Mouse (Mus musculus) gastrocnemius, adult 8-10 months (tissue): ENCODE measurements around the gene Tspan2. TPM values are rescaled to one million over a fixed set of nuclear protein-coding genes. Genes with fewer than 3 reads are reported as not detected.

ENCODE experiments used
- DNase-seq, 2 experiments: peaks; one replicate each; pipeline ENCODE4 v3.0.0; 2022; ENCODE audit warnings: low spot score in 2 of 2
- total RNA-seq, 4 experiments: library from RNA; stranded (reverse); gene quantifications; 2 replicates each; pipeline ENCODE4 v1.2.4; 2022

Gene Tspan2
- total RNA-seq, 4 experiments from 2014 or later = 3.0 to 4.0 (median 3.3) TPM

DNA sequence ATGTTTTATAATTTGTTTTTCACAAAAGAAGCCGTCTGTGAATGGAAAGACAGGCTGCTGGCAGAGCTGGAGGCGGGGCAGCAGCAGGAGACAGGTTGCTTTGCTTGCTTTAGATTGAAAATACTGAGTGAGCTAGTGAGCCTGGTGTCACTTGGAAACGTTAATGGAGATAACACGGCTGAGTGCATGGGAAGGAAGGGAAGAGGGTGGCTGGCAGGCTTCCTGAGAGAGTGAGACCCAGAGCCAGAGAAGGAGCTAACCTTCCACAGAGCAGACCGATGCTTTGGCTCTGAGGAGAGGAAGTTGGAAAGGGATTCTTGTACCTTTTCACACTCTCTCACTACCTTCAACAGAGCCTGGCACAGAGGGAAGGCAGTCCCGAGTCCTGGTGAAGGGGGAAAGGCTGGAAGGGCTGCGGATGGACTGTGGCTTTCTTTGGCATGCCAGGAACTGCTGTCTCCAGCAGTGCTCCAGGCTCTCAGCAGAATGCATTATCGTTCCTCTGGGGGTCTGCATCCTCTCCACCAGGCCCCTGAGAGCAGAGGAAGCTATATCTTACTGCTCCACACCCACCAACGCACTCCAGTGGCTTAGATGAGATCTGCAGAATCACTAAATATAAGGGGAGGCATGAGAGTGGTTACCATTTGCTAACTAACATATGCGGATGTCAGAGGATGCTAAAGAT, 29.5 kb downstream of the Tspan2 start:
- peak in 1 of 2 experiments; percentile 27 for DNase-seq

DNA sequence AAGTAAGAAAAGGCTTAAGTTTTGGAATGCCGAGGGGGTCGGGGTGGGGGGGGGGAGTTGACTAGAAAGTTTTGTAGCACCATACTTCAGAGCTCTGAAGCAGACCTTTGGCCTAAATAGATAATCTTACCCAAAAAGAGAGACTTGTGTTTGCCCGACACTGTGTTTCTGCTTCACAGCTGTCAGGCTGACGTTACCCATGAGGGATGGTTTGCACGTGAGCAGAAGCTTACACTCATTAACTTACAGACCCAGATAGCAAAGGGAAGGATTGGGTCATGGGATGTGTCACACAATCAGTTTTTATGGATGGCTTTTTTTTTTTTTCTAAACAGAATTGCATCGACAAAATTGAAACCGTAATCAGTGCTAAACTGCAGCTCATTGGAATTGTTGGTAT, 30.5 kb downstream of the Tspan2 start:
- DNase-seq = no peak

DNA sequence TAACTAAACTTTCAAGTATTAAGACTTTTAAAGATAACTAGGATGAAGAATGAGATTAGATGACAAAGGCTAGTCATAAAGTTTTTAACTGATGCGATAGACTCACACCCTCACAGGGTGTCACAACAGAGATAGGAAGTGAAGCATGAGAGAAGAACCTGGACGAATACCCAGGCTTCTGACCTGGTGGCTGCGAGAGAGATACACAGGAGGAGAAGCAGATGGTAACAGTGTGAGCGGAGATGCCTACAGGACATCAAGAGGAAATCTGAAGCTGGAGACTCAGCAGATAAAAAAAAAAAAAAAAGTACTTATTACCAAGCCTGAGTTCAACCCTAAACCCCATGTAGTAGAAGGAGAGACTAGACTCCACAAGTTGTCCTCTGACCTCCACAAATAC, 38.7 kb downstream of the Tspan2 start:
- DNase-seq = no peak

DNA sequence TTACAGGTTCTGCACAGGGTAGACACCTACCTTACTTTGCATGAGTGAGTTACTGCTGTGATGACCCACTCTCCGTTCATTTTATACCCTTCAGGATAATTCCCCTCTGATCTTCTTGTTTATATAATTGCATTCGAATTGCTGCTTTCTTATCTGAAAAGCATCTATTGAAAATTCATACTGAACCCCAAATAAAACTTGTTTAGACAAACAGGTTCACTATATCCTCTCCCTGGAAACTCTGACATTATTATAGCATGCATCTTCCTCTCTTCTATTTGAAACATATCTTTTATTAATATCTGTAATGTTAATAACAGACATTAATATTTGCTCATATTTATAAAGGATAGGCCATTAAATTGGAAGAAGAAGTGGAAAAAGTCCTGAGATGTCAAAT, 48.3 kb downstream of the Tspan2 start, which contains the start of gene Tshb:
Gene Tshb (minus strand): TSS at position 101 of the 400 bp plus-strand sequence.
- DNase-seq = no peak

DNA sequence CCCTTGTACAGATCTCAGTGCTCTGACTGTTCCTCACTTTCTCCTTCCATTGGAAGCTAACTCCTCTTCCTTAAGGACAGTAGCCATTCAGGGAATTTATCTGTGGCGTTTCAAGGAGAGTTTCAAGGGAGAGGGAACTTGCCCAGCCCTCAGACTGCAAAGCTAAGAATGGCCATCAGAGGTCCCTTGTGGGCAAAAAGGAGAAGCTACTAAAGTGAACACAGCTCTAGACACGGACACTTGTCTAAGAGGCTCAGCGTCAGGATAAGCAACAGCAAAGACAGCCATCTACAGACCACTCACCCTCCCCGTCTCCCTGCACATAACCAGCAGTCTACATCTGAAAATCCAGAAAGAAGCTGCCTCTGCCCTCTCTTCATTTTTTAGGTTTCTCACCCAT, 53.0 kb downstream of the Tspan2 start:
- DNase-seq = no peak

DNA sequence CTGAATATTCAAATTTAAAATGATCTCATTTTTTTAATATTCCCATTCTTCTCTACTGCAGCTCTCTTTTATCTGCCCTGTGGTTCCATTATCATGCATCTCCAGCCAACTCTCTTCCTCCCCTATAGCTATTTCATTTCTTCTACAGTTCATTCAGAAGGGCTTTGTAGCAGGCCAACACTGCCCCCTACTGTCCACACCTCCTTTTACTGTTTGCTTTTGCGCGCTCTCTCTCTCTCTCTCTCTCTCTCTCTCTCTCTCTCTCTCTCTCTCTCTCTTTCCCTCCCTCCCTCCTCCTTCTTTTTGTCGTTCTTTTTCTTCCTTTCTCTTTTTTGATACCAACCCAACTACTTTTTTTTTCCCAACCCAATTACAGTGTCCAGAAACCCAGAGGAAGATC, 69.6 kb downstream of the Tspan2 start:
- peak; percentile 28 to 33 for DNase-seq

DNA sequence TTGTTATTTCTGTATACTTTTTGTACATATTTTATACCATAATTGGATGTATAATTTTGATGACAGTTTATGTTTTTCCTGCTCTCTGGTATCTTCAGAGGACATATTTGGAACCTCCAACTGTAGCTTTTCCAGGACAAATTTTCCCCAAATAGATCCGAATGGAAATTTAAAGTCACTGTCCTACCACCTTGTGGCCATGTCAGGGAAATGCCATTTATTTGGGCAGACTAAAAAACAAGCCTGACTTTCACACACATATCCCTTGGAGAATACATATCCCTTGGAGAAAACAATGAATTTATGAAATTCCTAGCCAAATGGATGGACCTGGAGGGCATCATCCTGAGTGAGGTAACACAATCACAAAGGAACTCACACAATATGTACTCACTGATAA, 108.1 kb downstream of the Tspan2 start:
- DNase-seq = no peak

DNA sequence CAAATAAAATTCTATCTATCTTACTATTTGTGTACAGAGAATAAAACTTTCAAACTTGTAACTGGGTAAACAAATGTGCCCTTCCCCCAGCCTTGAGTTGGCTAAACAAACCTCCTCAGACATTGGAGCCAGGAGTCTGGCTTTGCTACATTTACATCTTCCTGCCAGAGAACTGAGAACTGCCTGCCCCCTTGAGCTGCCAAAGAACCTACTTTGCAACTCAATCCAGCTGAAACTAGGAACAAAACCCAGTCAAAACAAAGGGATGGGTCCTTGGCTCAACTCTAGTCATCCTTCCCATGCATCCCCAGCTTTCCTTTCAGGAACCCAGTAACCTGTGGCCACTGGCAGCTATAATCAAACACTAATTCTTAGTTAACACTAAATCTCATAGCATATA, 114.3 kb downstream of the Tspan2 start:
- no peak for DNase-seq

Other genes with a start within 250 kb of the Tspan2 start
- not detected for gene Tshb, start 48.2 kb downstream of the Tspan2 start, total RNA-seq
- gene Sycp1, start 201.6 kb downstream of the Tspan2 start, total RNA-seq = not detected
- gene Nr1h5, start 229.6 kb downstream of the Tspan2 start, total RNA-seq = not detected